Mouse (Mus musculus) cerebellum, adult 2 months (tissue): ENCODE data around the gene Aph1a. TPM values are rescaled to one million over a fixed set of nuclear protein-coding genes. Genes with fewer than 3 reads are reported as not detected.

ENCODE experiments used
- DNase-seq, 2 experiments: peaks; one replicate each; pipeline ENCODE4 v3.0.0; 2021
- H3K27ac ChIP-seq: fragments of 200-500 bp; 2 replicates; pipeline ENCODE4 v1.5.1; 2012; ENCODE audit warnings: low read length, control low read depth, inconsistent platforms; ENCODE audit not compliant: insufficient read depth
- H3K27me3 ChIP-seq: fragments of 200-500 bp; 2 replicates; pipeline ENCODE4 v1.6.1; 2012; ENCODE audit warnings: inconsistent platforms, mild to moderate bottlenecking, low read length, moderate library complexity; ENCODE audit not compliant: control insufficient read depth, insufficient read depth
- H3K4me1 ChIP-seq: fragments of 200-500 bp; 2 replicates; pipeline ENCODE4 v1.6.1; 2011; ENCODE audit warnings: low read length; ENCODE audit not compliant: control insufficient read depth, insufficient read depth
- H3K4me3 ChIP-seq: fragments of 200-500 bp; replicated peaks from 2 replicates; pipeline ENCODE3; 2011; ENCODE audit warnings: mild to moderate bottlenecking, low read depth, low read length, control low read depth; ENCODE audit not compliant: insufficient read depth
- CTCF ChIP-seq: fragments of 200-500 bp; IDR thresholded peaks from 2 replicates; pipeline ENCODE4 v1.5.1; 2011; ENCODE audit warnings: low read depth, mild to moderate bottlenecking, control low read depth, low read length, moderate library complexity, borderline replicate concordance; ENCODE audit not compliant: insufficient read depth
- POLR2A ChIP-seq: fragments of 200-500 bp; IDR thresholded peaks from 2 replicates; pipeline ENCODE4 v1.6.1; 2011; ENCODE audit warnings: low read length, control low read depth, borderline replicate concordance; ENCODE audit not compliant: insufficient read depth
- whole genome bisulfite sequencing: fragments of 180-500 bp; shearing (Covaris S2); methylation state at CpG from one replicate; pipeline ENCODE4 v1.1.7; 2018; 5-methylcytosine and 5-hydroxymethylcytosine counted together
- polyA plus RNA-seq: library from polyadenylated mRNA; depleted of rRNA; stranded (reverse); fragments of >200 nt; gene quantifications from 2 replicates; pipeline ENCODE4 v1.2.3, GENCODE M21; 2012

Gene Aph1a
- polyA plus RNA-seq, 1 experiment: 78.1 TPM

DNA sequence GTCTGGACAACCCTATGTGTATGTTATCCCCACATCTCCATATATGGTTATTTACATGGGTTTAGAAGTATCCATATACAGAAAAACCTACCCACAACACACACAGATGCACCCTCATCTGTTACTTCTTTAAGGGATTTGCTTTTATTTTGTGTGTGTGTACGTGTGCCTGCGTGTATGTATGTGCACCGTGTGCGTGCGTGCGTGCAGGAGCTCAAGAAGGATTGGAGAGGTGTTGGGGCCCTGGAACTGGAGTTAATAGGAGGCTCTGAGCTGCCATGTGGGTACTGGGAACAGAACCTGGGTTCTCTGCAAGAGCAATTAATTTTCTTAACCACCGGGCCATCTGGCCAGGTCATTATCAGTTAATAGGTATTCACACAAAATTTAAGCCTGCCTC is 21.7 kb upstream of the Aph1a start:
- no peaks in the 10 kb centered on the region for H3K27me3 ChIP-seq
- H3K4me1 ChIP-seq: peaks cover 12% of the 10 kb centered on the region
- H3K27ac ChIP-seq: no peak overlapping the region
- TF ChIP-seq CTCF (no peak), POLR2A (no peak)
- no peak for DNase-seq
- WGBS: 56% methylated on average over 7 of the region's 7 CpGs
- H3K4me3 ChIP-seq: peak overlapping the region; percentile 76

DNA sequence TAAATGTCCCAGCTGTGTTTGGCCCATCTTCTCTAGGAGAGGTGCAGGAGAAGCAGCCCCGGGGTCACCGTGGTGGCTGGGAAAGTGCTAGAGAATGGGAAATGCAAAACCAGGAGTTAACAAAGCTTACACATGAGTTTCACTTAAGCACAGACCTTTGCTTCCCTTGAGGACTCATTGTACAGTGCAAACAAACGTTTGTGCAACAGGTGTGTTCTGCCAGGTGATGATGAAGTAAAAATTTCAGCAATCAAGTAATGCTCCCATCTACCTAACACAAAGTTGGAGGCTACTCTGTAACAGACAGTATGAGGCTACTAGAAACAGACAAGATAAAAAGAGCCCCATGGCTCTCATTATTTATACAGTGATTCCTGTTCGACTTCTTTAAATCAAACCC is 14.7 kb upstream of the Aph1a start:
- DNase-seq: no peak
- WGBS: 93% methylated on average over 4 of the region's 4 CpGs
- H3K4me1 ChIP-seq: peaks cover 5% of the 10 kb centered on the region
- H3K27me3 ChIP-seq: no peaks in the 10 kb centered on the region
- no peak overlapping the region for H3K27ac ChIP-seq
- no peak overlapping the region for H3K4me3 ChIP-seq
- no peak for TF ChIP-seq POLR2A
- TF ChIP-seq CTCF: no peak

DNA sequence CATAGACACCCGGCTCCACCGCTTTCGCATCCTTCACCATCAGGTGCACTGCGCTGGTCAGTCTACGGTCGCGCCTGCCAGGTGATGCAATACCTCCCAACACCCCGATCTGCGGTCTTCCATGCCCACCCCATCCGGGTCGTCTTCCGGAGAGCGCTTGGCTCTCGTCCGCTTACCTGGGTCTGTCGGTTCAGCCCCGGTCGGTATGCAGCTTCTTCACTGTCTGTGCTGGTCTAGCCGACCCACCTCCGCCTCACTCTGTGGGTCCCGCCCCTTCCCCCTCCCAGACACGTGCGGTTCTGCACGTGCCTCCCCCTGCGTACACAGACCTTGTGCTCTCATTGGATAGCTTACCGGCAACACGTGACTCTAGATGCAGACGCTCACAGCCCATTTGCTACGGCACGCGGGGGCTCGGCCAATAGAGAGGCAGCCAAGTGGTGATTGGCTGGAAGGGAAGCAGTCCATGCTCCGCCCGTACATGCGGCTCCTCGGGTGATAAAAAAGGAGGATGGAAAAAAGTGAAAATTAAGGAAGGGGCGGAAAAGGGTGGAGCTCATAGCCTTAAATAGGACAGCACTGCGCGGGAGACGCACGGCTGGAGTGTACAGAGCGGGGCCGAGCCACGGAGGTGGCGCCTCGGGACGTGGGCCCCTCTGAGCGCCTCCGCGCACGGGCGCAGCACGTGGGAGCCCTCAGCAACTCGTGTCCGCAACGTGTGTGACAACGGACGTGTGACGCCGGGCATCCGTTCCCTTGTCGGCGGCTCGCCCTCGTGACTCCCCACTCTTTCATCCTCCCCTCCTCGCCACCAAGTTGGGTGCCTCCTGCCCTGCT is 11.6 kb upstream of the Aph1a start, which contains the start of gene Ciart:
Ciart (minus strand) TSS at position 273 of the 837 bp plus-strand sequence.
- TF ChIP-seq CTCF: no peak
- peak; percentile 77 for TF ChIP-seq POLR2A
- peaks cover 5% of the 10 kb centered on the region for H3K4me1 ChIP-seq
- DNase-seq: peak; percentile 92 to 97
- peak within 1 kb of the TSS; percentile 87 for H3K27ac ChIP-seq
- H3K27me3 ChIP-seq: no peaks in the 10 kb centered on the region
- under 1% methylated on average over 66 of the region's 66 CpGs for WGBS
- H3K4me3 ChIP-seq: peak within 1 kb of the TSS; percentile 77

DNA sequence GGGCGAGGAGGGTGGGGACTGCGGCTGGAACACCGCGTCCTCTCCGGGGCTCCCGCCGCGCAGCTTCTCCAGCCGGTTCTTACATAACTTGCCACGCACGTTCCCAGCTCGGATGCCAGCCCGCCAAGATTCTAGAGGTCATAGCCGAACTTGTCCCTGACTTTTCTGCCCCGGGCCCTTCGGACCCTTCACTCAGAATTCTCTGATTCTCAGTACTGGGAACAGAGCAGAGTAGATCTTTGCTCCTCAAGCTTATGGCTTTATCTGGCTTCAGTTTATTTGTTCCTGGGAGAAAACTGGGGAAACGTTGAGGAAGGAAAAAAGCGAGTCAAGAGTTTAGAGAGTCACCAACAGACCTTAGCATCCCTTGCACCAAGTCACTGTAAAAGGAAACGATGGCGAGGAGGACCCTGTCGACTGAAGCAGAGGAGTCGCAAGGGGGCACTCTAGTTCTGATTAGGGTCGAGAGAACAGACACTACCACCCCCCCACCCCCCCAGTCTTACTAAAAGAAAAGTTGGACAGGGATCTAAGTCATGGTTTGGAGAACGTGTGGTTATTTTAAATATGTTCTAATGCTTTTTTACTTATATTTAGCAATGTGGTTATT is 10.8 kb upstream of the Aph1a start:
- no peak; the same call in 1 of the 2 replicates for TF ChIP-seq POLR2A
- peak; percentile 49; the same call in 1 of the 2 replicates for TF ChIP-seq CTCF

DNA sequence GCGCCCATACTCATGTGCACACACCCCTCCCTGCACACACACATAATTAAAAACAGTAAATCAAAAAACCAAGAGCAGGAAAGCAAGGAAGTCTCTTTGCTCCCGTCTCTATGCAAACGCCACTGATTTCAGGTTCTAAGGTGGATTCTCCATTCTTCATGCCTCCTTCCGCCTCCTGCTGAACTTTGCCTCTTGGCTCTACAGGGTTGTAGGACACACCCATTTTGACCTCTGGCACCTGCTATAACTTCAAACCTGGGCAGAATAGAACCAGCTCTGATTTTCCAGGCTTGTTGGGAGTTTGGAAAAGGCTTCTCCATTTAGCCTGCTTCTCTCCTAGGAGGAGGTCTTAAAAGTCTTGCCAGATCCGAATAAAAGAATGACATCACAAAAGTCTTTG is 9.4 kb upstream of the Aph1a start:
- no peak for DNase-seq
- no peaks in the 10 kb centered on the region for H3K27me3 ChIP-seq
- peaks cover 3% of the 10 kb centered on the region for H3K4me1 ChIP-seq
- 88% methylated on average over 5 of the region's 5 CpGs for WGBS
- H3K27ac ChIP-seq: no peak overlapping the region
- TF ChIP-seq POLR2A (no peak), CTCF (no peak)
- H3K4me3 ChIP-seq: no peak overlapping the region

More for the DNA sequence above, 10.8 kb upstream of the Aph1a start:
- H3K27me3 ChIP-seq: no peaks in the 10 kb centered on the region
- peaks cover 5% of the 10 kb centered on the region for H3K4me1 ChIP-seq
- DNase-seq: peak; percentile 62 to 64
- peak overlapping the region; percentile 77 for H3K4me3 ChIP-seq
- H3K27ac ChIP-seq: peak overlapping the region; percentile 87
- 3% methylated on average over 24 of the region's 24 CpGs for WGBS

DNA sequence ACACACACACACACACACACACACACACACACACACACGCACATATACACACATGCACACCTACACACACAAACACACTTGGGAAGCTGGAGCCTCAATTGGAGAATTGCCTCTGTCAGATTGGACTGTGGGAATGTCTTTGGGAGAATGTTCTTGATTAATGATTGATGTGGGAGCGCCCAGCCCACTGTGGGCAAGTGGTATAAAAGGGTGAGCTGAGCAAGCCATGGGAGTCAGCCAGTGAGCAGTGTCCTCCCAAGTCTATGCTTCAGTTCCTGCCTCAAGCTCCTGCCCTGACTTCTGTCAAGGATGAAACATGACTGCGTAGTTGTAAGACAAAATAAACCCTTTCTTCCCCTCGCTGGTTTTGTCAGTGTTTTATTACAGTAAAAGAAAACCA is 6.2 kb upstream of the Aph1a start:
- Histone ChIP-seq H3K4me3 (no peak overlapping the region), H3K27ac (no peak overlapping the region), H3K4me1 (no peaks in the 10 kb centered on the region), H3K27me3 (no peaks in the 10 kb centered on the region)
- 79% methylated on average over 4 of the region's 4 CpGs for WGBS
- no peak for DNase-seq
- no peak for TF ChIP-seq POLR2A
- no peak for TF ChIP-seq CTCF

DNA sequence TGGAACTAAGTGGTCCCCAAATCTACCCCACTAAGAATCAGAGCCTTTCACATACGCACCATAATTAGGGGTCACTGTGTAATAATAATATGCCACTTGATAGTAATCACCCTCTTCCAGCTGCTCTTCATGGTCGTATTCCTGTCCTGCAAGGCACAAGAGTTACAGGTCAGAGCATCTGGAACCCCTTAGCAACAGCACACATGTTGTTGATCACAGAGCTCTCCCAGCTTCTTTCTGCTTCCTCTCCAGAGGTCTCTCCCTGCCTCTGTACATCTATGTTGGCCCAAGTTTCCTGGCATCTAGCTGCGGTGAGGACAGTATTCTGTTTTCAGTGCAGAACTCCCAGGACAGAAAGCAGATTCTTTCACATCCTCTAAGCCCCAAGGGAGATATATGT is 4.1 kb upstream of the Aph1a start:
- Histone ChIP-seq H3K4me1 (no peaks in the 10 kb centered on the region), H3K27me3 (no peaks in the 10 kb centered on the region), H3K27ac (no peak overlapping the region), H3K4me3 (no peak overlapping the region)
- TF ChIP-seq POLR2A (no peak), CTCF (no peak)
- no peak for DNase-seq
- WGBS: 77% methylated on average over 3 of the region's 3 CpGs
